Mouse (Mus musculus): ENCODE data around the gene Bahd1. TPM values are rescaled to one million over a fixed set of nuclear protein-coding genes. Genes with fewer than 3 reads are reported as not detected.

Gene Bahd1
- polyA plus RNA-seq, 1 experiment from 2014 or later: 1.2 TPM

- H3K27ac ChIP-seq (replicated peaks; ENCODE audit: low read depth, low read length): no peak overlapping the region
- no peak for DNase-seq (ENCODE audit: low spot score)
- H3K36me3 ChIP-seq (replicated peaks; ENCODE audit: control insufficient read depth, insufficient read depth, low read depth, low read length): no peaks in the 10 kb centered on the region; the same call in none of the 2 replicates
- WGBS: 89% methylated on average over 6 of the region's 6 CpGs
- H3K4me2 ChIP-seq (ENCODE audit: low read depth, low read length): no peak overlapping the region
- H3K27me3 ChIP-seq (ENCODE audit: control insufficient read depth, insufficient read depth, low read length): no peaks in the 10 kb centered on the region
- no peaks in the 10 kb centered on the region for H3K9me3 ChIP-seq (replicated peaks; ENCODE audit: control insufficient read depth, low read length)
- H3K4me1 ChIP-seq (ENCODE audit: control insufficient read depth, insufficient read depth, low read length): no peaks in the 10 kb centered on the region
- no peak overlapping the region for H3K4me3 ChIP-seq (ENCODE audit: low read depth, low read length)
- ATAC-seq (replicated peaks; ENCODE audit: insufficient number of reproducible peaks, low FRiP score, low TSS enrichment, low read depth): no peak
- no peak overlapping the region for H3K9ac ChIP-seq (replicated peaks; ENCODE audit: low read length)
Measured at GRCm38 (mm10) chr2:118873890-118874430, 26.2 kb upstream of the Bahd1 start.

- no peak for ATAC-seq (replicated peaks; ENCODE audit: insufficient number of reproducible peaks, low FRiP score, low TSS enrichment, low read depth)
- Histone ChIP-seq H3K27ac (replicated peaks; ENCODE audit: low read depth, low read length) (no peak overlapping the region), H3K27me3 (ENCODE audit: control insufficient read depth, insufficient read depth, low read length) (no peaks in the 10 kb centered on the region), H3K36me3 (replicated peaks; ENCODE audit: control insufficient read depth, insufficient read depth, low read depth, low read length) (no peaks in the 10 kb centered on the region; the same call in 1 of the 2 replicates), H3K4me2 (ENCODE audit: low read depth, low read length) (no peak overlapping the region), H3K4me3 (ENCODE audit: low read depth, low read length) (no peak overlapping the region), H3K4me1 (ENCODE audit: control insufficient read depth, insufficient read depth, low read length) (no peaks in the 10 kb centered on the region), H3K9ac (replicated peaks; ENCODE audit: low read length) (no peak overlapping the region), H3K9me3 (replicated peaks; ENCODE audit: control insufficient read depth, low read length) (no peaks in the 10 kb centered on the region)
- DNase-seq (ENCODE audit: low spot score): no peak
- 87% methylated on average over 8 of the region's 8 CpGs for WGBS
Measured at GRCm38 (mm10) chr2:118875316-118875715, 24.9 kb upstream of the Bahd1 start.

- Histone ChIP-seq H3K9ac (replicated peaks; ENCODE audit: low read length) (no peak overlapping the region), H3K27me3 (ENCODE audit: control insufficient read depth, insufficient read depth, low read length) (no peaks in the 10 kb centered on the region), H3K4me1 (ENCODE audit: control insufficient read depth, insufficient read depth, low read length) (no peaks in the 10 kb centered on the region), H3K4me3 (ENCODE audit: low read depth, low read length) (no peak overlapping the region), H3K9me3 (replicated peaks; ENCODE audit: control insufficient read depth, low read length) (no peaks in the 10 kb centered on the region), H3K36me3 (replicated peaks; ENCODE audit: control insufficient read depth, insufficient read depth, low read depth, low read length) (no peaks in the 10 kb centered on the region; the same call in 1 of the 2 replicates), H3K27ac (replicated peaks; ENCODE audit: low read depth, low read length) (no peak overlapping the region), H3K4me2 (ENCODE audit: low read depth, low read length) (no peak overlapping the region)
- 91% methylated on average over 9 of the region's 9 CpGs for WGBS
- DNase-seq (ENCODE audit: low spot score) (no peak), ATAC-seq (replicated peaks; ENCODE audit: insufficient number of reproducible peaks, low FRiP score, low TSS enrichment, low read depth) (no peak)
Measured at GRCm38 (mm10) chr2:118876453-118876852, 23.7 kb upstream of the Bahd1 start.

- Histone ChIP-seq H3K4me1 (ENCODE audit: control insufficient read depth, insufficient read depth, low read length) (no peaks in the 10 kb centered on the region), H3K4me3 (ENCODE audit: low read depth, low read length) (no peak overlapping the region), H3K27me3 (ENCODE audit: control insufficient read depth, insufficient read depth, low read length) (no peaks in the 10 kb centered on the region), H3K27ac (replicated peaks; ENCODE audit: low read depth, low read length) (no peak overlapping the region), H3K36me3 (replicated peaks; ENCODE audit: control insufficient read depth, insufficient read depth, low read depth, low read length) (no peaks in the 10 kb centered on the region; the same call in 1 of the 2 replicates), H3K9ac (replicated peaks; ENCODE audit: low read length) (no peak overlapping the region), H3K9me3 (replicated peaks; ENCODE audit: control insufficient read depth, low read length) (no peaks in the 10 kb centered on the region), H3K4me2 (ENCODE audit: low read depth, low read length) (no peak overlapping the region)
- no peak for DNase-seq (ENCODE audit: low spot score)
- 85% methylated on average over 4 of the region's 4 CpGs for WGBS
- no peak for ATAC-seq (replicated peaks; ENCODE audit: insufficient number of reproducible peaks, low FRiP score, low TSS enrichment, low read depth)
Measured at GRCm38 (mm10) chr2:118881019-118881418, 19.2 kb upstream of the Bahd1 start.

- H3K27ac ChIP-seq (replicated peaks; ENCODE audit: low read depth, low read length): no peak overlapping the region
- no peak overlapping the region for H3K9ac ChIP-seq (replicated peaks; ENCODE audit: low read length)
- no peak for ATAC-seq (replicated peaks; ENCODE audit: insufficient number of reproducible peaks, low FRiP score, low TSS enrichment, low read depth)
- 87% methylated on average over 5 of the region's 5 CpGs for WGBS
- no peaks in the 10 kb centered on the region; the same call in 1 of the 2 replicates for H3K36me3 ChIP-seq (replicated peaks; ENCODE audit: control insufficient read depth, insufficient read depth, low read depth, low read length)
- H3K9me3 ChIP-seq (replicated peaks; ENCODE audit: control insufficient read depth, low read length): no peaks in the 10 kb centered on the region
- no peak overlapping the region for H3K4me3 ChIP-seq (ENCODE audit: low read depth, low read length)
- H3K4me1 ChIP-seq (ENCODE audit: control insufficient read depth, insufficient read depth, low read length): no peaks in the 10 kb centered on the region
- no peaks in the 10 kb centered on the region for H3K27me3 ChIP-seq (ENCODE audit: control insufficient read depth, insufficient read depth, low read length)
- H3K4me2 ChIP-seq (ENCODE audit: low read depth, low read length): no peak overlapping the region
- DNase-seq (ENCODE audit: low spot score): no peak
Measured at GRCm38 (mm10) chr2:118881956-118882355, 18.2 kb upstream of the Bahd1 start.

- ATAC-seq (replicated peaks; ENCODE audit: insufficient number of reproducible peaks, low FRiP score, low TSS enrichment, low read depth): peak; percentile 77
- H3K9me3 ChIP-seq (replicated peaks; ENCODE audit: control insufficient read depth, low read length): no peaks in the 10 kb centered on the region
- WGBS: 2% methylated on average over 32 of the region's 32 CpGs
- no peak overlapping the region for H3K27ac ChIP-seq (replicated peaks; ENCODE audit: low read depth, low read length)
- H3K36me3 ChIP-seq (replicated peaks; ENCODE audit: control insufficient read depth, insufficient read depth, low read depth, low read length): no peaks in the 10 kb centered on the region
- no peaks in the 10 kb centered on the region for H3K27me3 ChIP-seq (ENCODE audit: control insufficient read depth, insufficient read depth, low read length)
- no peaks in the 10 kb centered on the region for H3K4me1 ChIP-seq (ENCODE audit: control insufficient read depth, insufficient read depth, low read length)
- peak overlapping the region; percentile 82 for H3K4me2 ChIP-seq (ENCODE audit: low read depth, low read length)
- peak overlapping the region; percentile 67 for H3K9ac ChIP-seq (replicated peaks; ENCODE audit: low read length)
- peak overlapping the region; percentile 33 for H3K4me3 ChIP-seq (ENCODE audit: low read depth, low read length)
- peak; percentile 86 for DNase-seq (ENCODE audit: low spot score)
Measured at GRCm38 (mm10) chr2:118882840-118883679, 17.1 kb upstream of the Bahd1 start.

GRCm38 (mm10) chr2:118887440-118887839 lies 12.7 kb upstream of the Bahd1 start:
- Histone ChIP-seq H3K4me1 (ENCODE audit: control insufficient read depth, insufficient read depth, low read length) (no peaks in the 10 kb centered on the region), H3K9ac (replicated peaks; ENCODE audit: low read length) (no peak overlapping the region), H3K27ac (replicated peaks; ENCODE audit: low read depth, low read length) (no peak overlapping the region), H3K4me3 (ENCODE audit: low read depth, low read length) (no peak overlapping the region), H3K27me3 (ENCODE audit: control insufficient read depth, insufficient read depth, low read length) (no peaks in the 10 kb centered on the region), H3K36me3 (replicated peaks; ENCODE audit: control insufficient read depth, insufficient read depth, low read depth, low read length) (no peaks in the 10 kb centered on the region), H3K9me3 (replicated peaks; ENCODE audit: control insufficient read depth, low read length) (no peaks in the 10 kb centered on the region), H3K4me2 (ENCODE audit: low read depth, low read length) (no peak overlapping the region)
- 72% methylated on average over 13 of the region's 13 CpGs for whole genome bisulfite sequencing
- ATAC-seq (replicated peaks; ENCODE audit: insufficient number of reproducible peaks, low FRiP score, low TSS enrichment, low read depth) (no peak), DNase-seq (ENCODE audit: low spot score) (no peak)

GRCm38 (mm10) chr2:118887845-118888548 lies 12.2 kb upstream of the Bahd1 start:
- Histone ChIP-seq H3K9me3 (replicated peaks; ENCODE audit: control insufficient read depth, low read length) (no peaks in the 10 kb centered on the region), H3K4me3 (ENCODE audit: low read depth, low read length) (no peak overlapping the region), H3K4me1 (ENCODE audit: control insufficient read depth, insufficient read depth, low read length) (no peaks in the 10 kb centered on the region), H3K36me3 (replicated peaks; ENCODE audit: control insufficient read depth, insufficient read depth, low read depth, low read length) (no peaks in the 10 kb centered on the region), H3K27me3 (ENCODE audit: control insufficient read depth, insufficient read depth, low read length) (no peaks in the 10 kb centered on the region), H3K4me2 (ENCODE audit: low read depth, low read length) (no peak overlapping the region), H3K9ac (replicated peaks; ENCODE audit: low read length) (no peak overlapping the region), H3K27ac (replicated peaks; ENCODE audit: low read depth, low read length) (no peak overlapping the region)
- ATAC-seq (replicated peaks; ENCODE audit: insufficient number of reproducible peaks, low FRiP score, low TSS enrichment, low read depth) (no peak), DNase-seq (ENCODE audit: low spot score) (no peak)
- WGBS: 33% methylated on average over 14 of the region's 14 CpGs
